Mouse (Mus musculus): ENCODE data around the gene Stox2.
A peak's percentile ranks its signal among the peaks of the same experiment; 100 is the strongest.

Gene Stox2

GRCm38 (mm10) chr8:47351914-47352701, 94.1 kb downstream of the Stox2 start:
- no peak for DNase-seq

- DNase-seq: no peak
These were observed 97.1 kb downstream of the Stox2 start for GRCm38 (mm10) chr8:47349082-47349481.

- no peak for DNase-seq
These were observed 98.4 kb downstream of the Stox2 start for GRCm38 (mm10) chr8:47347809-47348208.

- DNase-seq: peak; percentile 85
These were observed 100.4 kb downstream of the Stox2 start for GRCm38 (mm10) chr8:47345772-47346103.

- DNase-seq: no peak
These were observed 100.9 kb downstream of the Stox2 start for GRCm38 (mm10) chr8:47345085-47345771.

- DNase-seq: no peak
These were observed 104.7 kb downstream of the Stox2 start for GRCm38 (mm10) chr8:47341474-47341873.

GRCm38 (mm10) chr8:47338691-47339323, 107.4 kb downstream of the Stox2 start:
- no peak for DNase-seq

GRCm38 (mm10) chr8:47336433-47336832, 109.7 kb downstream of the Stox2 start:
- DNase-seq: no peak

- no peak for DNase-seq
These were observed 110.2 kb downstream of the Stox2 start for GRCm38 (mm10) chr8:47335940-47336339.

- DNase-seq: peak; percentile 61
These were observed 111.9 kb downstream of the Stox2 start for GRCm38 (mm10) chr8:47334223-47334757.

- DNase-seq: no peak
These were observed 113.2 kb downstream of the Stox2 start for GRCm38 (mm10) chr8:47332941-47333340.

GRCm38 (mm10) chr8:47330982-47331381, 115.2 kb downstream of the Stox2 start:
- DNase-seq: no peak

- no peak for DNase-seq
These were observed 119.8 kb downstream of the Stox2 start for GRCm38 (mm10) chr8:47326348-47326747.

GRCm38 (mm10) chr8:47324117-47324820, 121.9 kb downstream of the Stox2 start:
- DNase-seq: no peak

- DNase-seq: no peak
These were observed 124.9 kb downstream of the Stox2 start for GRCm38 (mm10) chr8:47321282-47321681.

GRCm38 (mm10) chr8:47320707-47321106, 125.5 kb downstream of the Stox2 start:
- no peak for DNase-seq

GRCm38 (mm10) chr8:47318468-47318867, 127.7 kb downstream of the Stox2 start:
- no peak for DNase-seq

GRCm38 (mm10) chr8:47308176-47308575, 138.0 kb downstream of the Stox2 start:
- DNase-seq: no peak

GRCm38 (mm10) chr8:47306372-47306771, 139.8 kb downstream of the Stox2 start:
- no peak for DNase-seq

GRCm38 (mm10) chr8:47305880-47306279, 140.3 kb downstream of the Stox2 start:
- DNase-seq: no peak

GRCm38 (mm10) chr8:47298460-47298859, 147.7 kb downstream of the Stox2 start:
- DNase-seq: no peak

- no peak for DNase-seq
These were observed 156.5 kb downstream of the Stox2 start for GRCm38 (mm10) chr8:47289641-47290040.
